Mouse (Mus musculus): ENCODE measurements around the gene Dgkh. TPM values are rescaled to one million over a fixed set of nuclear protein-coding genes. Genes with fewer than 3 reads are reported as not detected.

The Dgkh gene
- total RNA-seq, 2 experiments from 2014 or later, result 0.23 TPM; not detected in 1

DNA sequence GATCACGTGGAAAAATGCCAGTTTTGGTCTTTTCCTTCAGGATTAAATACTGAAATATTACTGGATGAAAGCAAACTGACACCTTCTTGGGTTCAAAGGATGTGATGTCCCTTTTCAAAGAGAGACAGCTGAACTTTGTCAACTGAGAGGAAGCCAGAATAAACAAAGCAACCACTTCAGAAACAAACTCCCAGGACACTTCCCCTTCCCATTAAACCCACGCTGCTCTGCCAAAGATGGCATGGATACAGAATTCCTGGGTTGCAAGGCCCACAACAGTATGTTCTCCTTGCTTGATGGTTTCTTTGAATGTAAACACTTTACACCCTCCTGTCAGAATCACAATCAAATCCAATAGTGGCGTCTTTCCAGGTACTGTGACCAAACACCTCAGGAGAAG, 87.0 kb downstream of the Dgkh start:
- no peak for ATAC-seq (replicated peaks; ENCODE audit: low FRiP score, low TSS enrichment, poor library complexity, severe bottlenecking)

DNA sequence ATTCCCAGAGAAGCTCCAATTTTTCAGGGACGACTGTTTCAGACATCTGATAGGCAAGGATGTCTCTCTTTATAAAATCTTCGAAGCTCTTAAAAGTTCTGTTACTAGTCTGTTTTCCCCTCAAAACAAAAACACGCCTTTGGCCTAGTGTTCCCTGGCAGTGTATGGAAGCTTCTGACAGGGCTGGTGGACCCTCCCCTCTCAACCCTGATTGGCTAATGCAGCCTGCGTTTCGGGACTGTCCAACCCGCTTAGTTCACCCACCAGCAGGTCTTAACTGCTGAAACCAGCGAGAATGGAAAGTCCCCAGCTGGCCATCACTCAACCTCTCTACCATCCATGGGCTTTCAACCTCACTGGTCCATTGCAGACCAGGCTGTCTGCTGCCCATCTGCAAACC, 91.3 kb downstream of the Dgkh start:
- no peak for ATAC-seq (replicated peaks; ENCODE audit: low FRiP score, low TSS enrichment, poor library complexity, severe bottlenecking)

DNA sequence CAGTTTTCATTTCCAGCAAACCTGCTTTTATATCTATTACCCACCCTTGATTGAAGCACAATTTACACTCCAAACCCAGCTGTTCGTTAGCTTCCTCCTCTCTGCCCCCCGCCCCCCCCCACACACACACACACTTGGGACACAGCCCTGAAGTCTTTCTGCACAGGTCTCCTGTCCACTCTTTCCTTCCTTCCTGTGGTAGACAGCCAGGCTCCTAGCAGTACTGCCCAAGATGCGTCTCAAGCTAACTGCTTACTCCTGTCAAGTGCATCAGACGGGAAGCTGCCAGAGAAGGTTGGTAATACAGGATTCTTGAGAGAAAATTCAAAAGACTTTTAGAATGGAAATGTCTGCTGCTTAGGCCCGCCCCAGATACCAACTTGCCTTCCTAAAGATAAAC, 92.9 kb downstream of the Dgkh start:
- no peak for ATAC-seq (replicated peaks; ENCODE audit: low FRiP score, low TSS enrichment, poor library complexity, severe bottlenecking)

DNA sequence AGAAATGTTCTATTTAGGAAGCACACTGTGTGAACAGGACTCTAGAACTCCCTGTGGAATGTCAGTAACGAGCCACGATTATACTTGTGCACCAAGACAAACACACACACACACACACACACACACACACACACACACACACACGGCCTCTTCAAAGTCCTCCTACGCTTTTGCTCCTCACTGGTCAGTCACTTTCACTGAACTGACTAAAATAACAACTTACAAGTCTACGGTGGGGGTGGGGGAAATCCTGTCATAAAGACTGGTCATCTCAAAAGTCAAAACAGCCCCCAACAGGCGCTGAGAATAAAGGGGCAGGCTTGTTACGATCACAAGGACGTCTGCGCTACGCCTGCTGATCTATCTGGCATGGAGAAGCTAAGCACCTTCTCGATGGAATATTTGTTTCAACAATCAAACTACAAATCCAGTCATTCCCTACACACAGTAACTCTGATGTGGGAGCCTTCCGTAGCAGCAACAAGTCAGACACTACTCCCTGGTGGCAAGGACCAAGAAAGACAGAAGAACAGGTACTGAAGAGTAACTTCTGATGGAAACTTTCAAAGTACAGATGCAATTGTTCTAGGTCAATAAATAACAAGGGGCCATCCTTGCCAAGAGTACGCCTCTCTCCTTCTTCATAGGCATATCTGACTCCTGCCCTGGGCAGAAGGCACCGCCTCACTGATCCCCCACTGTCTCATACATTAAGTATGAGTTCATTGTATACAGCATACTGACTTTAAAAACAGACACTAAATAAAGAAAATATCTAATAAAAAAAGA, 96.8 kb downstream of the Dgkh start:
- ATAC-seq (replicated peaks; ENCODE audit: low FRiP score, low TSS enrichment, poor library complexity, severe bottlenecking), result no peak

DNA sequence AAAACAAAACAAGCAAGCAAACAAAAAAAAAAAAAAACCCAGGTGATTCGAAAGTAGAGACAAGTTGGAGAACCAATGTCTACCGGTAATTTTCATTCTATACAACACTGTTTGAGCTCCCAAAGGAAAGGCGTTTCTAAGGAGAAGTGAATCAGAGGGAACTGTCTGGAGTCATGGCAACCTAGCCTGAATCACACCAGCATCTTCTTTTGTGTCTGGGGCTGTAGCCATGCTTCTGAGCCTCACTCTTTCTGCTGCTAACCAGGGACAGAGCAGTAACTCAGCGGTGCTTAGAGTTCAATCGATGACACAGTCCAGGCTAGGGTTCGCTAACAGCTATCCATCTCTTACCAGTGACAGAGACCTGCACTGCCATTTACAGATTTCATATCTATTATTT, 99.8 kb downstream of the Dgkh start:
- ATAC-seq (replicated peaks; ENCODE audit: low FRiP score, low TSS enrichment, poor library complexity, severe bottlenecking), result no peak

DNA sequence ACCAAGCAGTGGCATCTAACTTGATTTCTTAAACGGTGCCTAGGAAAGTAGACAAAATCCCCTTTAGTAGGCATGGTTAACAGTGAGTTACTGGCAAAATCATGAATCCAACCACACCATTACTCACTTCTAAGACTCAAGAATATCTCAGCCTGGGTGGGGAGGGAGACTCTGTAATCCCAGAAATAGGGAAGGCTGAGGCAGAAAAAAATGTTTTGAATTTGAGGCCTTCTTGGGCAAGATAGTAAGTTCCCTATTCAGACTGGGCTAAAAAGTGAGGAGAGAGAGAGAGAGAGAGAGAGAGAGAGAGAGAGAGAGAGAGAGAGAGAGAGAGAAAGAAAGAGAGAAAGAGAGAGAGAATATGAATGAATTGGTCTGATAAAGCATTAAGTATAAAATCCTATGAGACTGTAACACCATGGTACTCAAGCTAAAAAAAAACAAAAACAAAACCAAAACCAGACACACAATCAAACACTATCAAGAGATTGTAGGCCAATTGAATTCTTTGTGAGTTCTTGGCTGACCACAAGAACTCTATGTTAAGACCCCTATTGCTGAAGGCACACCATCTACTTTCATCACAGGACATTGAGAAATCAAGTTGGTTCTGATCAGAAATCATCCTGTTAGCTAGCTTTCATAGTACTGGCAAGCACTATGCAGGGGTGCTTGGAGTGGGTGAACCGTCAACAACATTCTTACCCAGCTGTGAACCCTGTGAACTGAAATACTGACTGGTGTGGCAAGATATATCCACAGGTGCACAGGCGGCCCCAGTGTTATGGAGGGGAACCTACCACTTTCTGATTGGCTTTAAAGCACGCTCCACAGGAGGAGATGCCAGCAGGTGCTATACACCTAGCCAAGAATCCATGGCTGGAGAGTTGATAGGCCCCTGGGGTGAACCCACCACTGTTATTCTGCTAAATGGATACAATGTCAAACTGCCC, 101.4 kb downstream of the Dgkh start:
- ATAC-seq (replicated peaks; ENCODE audit: low FRiP score, low TSS enrichment, poor library complexity, severe bottlenecking), result no peak

DNA sequence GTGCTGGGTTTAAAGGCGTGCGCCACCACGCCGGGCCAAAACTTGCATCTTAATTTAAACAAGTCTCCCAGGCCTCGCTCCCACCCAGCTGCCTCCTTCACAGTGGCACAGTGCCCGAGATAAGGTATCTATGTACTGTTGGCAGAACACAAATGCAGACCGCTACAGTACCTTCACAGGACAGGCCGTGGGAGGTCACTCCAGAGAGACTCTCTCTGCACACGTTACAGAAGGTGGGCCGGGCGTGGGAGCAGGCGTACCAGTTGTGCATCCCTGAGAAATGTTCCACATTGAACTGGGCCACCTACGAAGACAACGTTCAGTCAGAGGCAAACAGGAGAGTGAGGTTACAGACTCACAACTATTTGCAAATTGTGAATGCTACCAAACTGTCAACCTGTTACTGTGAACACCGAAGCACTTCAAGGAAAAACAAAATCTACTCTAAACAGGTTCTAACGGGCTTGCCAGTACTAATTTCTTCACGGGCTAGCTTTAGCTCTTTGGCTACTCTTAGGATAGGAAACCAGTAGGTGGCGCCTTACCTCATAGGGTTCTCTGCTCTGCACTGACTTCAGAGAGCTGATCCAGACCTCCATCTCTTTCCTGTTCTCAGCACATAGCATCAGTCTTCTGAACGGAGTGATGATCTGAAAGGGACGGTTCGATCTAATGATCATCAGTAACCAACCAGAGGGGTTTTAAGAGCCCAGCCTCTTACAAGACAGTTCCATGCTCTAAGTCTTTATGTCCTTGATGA, 104.9 kb downstream of the Dgkh start:
- ATAC-seq (replicated peaks; ENCODE audit: low FRiP score, low TSS enrichment, poor library complexity, severe bottlenecking), result 0 out of 2 replicates have a peak, but pooled peaks have one; percentile 61

DNA sequence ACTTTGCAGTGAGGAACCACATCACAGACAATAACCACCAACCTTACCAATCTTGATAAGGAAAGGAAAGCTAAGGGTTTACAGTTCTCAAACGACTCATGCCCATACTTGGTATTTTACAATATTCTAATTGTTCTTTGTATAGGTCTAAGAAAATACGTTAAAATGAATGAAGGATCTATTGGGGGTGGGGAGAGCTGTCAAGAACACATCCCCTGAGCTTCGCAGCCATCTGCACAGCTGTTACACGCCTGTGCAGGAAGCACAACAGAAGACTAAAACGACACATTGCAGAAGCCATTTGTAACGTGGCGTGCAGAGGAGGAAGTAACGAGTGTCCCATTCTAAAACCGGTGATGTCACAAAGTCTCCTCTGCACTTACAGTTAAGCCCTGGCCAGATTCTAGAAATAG, 113.7 kb downstream of the Dgkh start:
- no peak for ATAC-seq (replicated peaks; ENCODE audit: low FRiP score, low TSS enrichment, poor library complexity, severe bottlenecking)

DNA sequence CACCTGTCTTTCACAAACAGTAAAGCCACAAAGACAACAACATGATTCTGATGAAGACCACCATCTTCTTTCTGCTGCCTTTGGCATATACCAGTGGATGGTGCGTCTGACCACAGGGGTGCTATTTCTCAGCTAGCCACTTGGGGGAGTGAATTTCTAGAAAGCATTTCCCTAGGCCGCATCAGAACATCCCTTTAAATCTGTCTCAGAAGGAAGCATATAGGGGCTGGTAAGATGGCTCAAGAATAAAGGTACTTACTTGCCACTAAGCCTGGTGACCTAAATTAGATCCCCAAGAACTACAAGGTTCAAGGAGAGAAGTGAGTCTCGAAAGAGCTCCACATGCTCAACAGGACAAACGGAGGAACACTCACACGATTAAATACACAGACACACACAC, 119.0 kb downstream of the Dgkh start:
- 0 out of 2 replicates have a peak, but pooled peaks have one; percentile 44 for ATAC-seq (replicated peaks; ENCODE audit: low FRiP score, low TSS enrichment, poor library complexity, severe bottlenecking)

DNA sequence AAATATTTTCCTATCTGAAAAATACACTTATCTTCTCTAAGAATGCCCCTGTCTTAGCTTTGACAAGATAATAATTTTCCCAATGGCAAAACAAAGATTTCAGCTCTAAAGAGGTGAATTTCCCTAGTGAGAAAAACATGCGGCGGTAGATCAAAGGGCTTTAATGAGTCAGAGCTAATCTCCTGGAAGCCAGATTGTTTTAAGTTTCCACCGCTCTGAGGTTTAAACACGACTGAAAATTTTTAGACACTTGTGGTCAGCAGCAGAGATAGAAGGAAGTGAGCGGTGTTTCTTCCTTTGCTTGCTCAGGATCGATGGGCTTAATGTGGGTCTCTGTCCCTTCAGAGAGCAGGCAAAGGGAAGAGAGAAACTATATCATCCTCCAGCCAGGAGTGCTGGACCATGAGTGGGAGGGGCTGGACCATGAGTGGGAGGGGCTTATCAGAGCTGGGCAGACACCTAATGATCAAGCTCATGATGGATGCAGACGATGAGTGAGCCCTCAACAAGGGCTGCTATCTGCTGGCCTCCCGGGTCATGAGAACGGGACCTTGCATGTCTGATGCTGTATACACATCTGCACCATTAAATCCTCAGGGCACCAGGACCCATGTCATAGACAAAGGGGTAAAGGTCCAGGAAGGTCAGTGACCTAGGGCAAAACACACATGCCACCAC, 120.3 kb downstream of the Dgkh start:
- ATAC-seq (replicated peaks; ENCODE audit: low FRiP score, low TSS enrichment, poor library complexity, severe bottlenecking), result no peak

DNA sequence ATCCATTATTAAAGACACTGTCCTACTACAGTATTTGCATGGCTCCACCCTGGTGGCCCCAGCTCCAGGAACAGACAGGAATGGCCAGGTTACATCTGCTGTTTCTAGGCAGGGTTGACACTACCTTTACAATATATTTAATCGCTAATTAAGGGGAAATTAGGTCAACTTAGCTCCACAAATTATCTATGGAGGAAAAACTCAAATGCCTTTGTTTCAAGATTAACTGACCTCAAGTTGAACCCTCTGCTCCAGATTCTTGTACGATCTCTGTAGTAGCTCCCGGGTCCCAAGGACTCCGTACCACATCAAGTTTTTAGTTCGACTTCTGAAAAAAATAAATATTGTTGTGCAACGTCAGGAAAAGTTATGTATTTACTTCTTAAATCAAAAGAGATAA, 137.7 kb downstream of the Dgkh start:
- no peak for ATAC-seq (replicated peaks; ENCODE audit: low FRiP score, low TSS enrichment, poor library complexity, severe bottlenecking)

DNA sequence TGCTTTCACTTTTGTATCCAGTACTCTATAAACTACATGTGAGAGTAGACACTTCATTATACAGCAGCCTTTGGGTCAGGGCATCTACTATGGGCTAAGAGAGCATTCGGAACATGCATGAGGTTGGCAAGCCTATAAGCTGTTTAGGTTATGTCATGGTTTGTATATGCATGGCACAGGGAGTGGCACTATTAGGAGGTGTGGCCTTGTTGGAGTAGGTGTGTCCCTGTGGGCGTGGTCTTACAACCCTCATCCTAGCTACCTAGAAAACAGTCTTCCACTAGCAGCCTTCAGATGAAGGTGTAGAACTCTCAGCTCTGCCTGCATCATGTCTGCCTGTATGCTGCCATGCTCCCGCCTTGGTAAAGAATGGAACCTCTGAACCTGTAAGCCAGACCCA, 139.6 kb downstream of the Dgkh start:
- no peak for ATAC-seq (replicated peaks; ENCODE audit: low FRiP score, low TSS enrichment, poor library complexity, severe bottlenecking)

DNA sequence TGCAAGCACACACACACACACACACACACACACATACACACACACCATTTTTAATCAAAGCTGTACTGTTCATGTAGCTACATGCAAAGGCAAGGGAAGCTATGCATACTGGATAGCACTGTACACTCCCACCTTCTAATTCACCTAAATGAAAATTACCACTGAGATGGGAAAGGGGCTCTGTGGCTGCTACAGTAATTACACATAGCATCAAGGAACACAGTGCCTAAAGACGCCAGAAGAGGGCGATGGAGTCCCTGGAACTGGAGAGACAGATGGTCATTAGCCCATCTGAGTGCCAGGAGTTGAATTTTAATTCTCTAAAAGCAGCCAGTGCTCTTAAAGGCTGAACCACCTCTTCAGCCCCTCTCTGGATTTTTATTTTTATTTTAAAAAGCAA, 142.2 kb downstream of the Dgkh start:
- 0 out of 2 replicates have a peak, but pooled peaks have one; percentile 57 for ATAC-seq (replicated peaks; ENCODE audit: low FRiP score, low TSS enrichment, poor library complexity, severe bottlenecking)

DNA sequence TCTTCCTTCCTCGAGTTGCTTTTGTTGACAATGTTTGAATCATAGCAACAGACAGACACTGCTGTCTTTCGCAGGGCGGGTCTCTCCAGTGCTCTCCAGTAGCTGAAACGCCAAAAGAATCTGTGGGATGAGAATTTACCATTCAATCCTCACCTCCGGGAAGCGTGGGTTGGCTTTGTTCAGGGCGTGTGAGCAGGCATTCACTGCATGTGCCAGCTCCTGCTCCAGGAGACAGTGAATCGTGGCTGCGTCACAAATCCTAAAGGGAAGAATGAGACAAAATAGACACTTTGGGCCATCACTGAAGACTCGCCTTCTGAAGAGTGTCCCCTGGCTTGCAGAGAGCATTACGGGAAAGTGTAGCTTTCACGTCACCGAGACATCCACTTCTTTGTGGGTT, 148.4 kb downstream of the Dgkh start:
- no peak for ATAC-seq (replicated peaks; ENCODE audit: low FRiP score, low TSS enrichment, poor library complexity, severe bottlenecking)

DNA sequence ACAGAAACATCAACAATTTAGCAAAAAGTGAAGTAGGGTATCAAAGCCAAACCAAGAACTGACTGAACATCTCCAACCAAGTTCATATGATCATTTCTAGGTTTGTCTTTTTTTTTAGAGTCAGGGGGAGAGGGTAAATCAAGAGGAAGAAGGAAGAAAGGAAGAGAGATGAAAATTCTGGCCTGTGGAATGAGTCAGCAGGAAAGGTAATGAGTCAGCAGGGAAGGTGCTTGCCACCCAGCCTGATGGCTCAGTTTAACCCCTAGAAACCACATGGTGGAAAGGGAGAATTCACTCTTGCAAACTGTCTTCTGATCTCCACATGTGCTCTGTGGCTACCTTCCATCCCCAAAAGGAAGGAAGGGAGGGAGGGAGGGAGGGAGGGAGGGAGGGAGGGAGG, 149.4 kb downstream of the Dgkh start:
- no peak for ATAC-seq (replicated peaks; ENCODE audit: low FRiP score, low TSS enrichment, poor library complexity, severe bottlenecking)

DNA sequence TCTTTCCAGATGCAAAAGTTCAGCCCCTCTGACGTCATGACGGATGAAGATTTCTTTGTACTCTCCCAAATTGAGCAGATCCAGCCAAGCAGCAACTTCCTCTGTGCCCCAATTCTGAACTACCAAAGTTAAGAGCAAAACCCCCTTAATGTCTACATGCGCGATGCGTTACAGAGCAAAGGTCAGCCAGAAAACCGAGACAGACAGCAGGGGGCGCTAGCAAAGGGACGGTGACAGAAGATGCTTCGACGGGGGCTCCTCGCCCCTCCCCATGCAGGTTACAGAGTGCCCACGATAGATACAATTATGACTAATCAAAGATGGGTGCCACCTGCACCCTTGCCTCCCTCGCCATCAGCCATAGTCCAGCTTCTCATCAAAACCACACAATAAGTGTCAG, 156.7 kb downstream of the Dgkh start:
- ATAC-seq (replicated peaks; ENCODE audit: low FRiP score, low TSS enrichment, poor library complexity, severe bottlenecking), result no peak

DNA sequence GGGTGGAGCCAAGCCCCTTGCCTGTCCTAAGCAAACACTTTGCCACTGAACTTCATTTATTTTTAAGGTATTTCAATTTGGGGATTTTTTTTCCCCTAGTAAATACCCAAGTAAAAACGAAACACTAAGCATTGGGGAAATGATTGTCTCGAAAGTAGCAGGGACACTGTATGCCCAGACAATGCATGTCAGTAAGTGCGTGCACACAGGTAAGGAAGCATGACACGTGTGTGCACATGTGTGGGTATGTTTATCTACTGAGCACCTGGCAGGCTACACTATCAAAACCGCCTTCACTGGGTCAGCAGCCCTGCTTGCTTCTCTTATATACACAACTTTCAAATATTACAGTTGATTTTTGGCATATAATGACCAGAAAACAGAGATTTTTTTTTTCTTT, 164.2 kb downstream of the Dgkh start:
- no peak for ATAC-seq (replicated peaks; ENCODE audit: low FRiP score, low TSS enrichment, poor library complexity, severe bottlenecking)

DNA sequence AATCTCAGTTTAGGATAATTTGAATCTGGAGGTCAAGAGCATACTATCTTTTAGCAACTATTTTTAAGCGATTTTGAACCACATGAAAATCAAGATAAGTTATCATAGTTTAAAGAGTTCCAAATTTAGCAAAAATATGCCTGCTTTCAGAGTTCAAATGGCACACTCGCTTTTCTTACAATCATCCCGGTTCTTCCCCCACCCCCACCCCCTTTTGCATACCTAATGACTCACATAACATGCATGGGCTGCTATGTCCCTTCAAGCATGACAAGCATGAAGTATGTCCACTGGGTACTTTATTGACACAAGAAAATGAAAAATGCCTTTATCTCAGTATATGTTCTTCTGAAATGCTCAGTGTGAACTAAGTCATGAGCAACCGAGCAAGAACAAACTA, 166.1 kb downstream of the Dgkh start:
- no peak for ATAC-seq (replicated peaks; ENCODE audit: low FRiP score, low TSS enrichment, poor library complexity, severe bottlenecking)

DNA sequence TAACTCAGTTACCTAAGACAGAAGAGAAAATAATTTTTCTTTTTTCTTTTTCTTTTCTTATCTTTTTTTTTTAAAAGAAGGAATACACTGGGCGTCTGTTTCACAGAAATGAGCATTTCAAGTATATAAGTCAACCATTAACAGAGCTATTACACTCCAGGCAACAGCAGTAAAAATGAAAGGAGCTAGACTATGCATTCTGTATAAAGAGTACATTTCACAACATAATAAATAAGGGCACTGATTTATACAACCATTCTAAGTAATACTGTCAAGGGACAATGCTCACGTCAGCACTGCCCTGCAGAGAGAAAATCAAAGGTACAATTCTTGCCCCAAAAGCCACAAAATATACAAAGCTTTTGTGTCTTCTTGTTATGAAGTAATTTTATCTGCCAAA, 168.3 kb downstream of the Dgkh start:
- ATAC-seq (replicated peaks; ENCODE audit: low FRiP score, low TSS enrichment, poor library complexity, severe bottlenecking), result no peak
